Mouse (Mus musculus) stomach, postnatal 0 days (tissue): Measurements from ENCODE around the gene Myo1c. TPM values are rescaled to one million over a fixed set of nuclear protein-coding genes. Genes with fewer than 3 reads are reported as not detected.
A peak's percentile ranks its signal among the peaks of the same experiment; 100 is the strongest.

ENCODE experiments used
- ATAC-seq: fragments of 200-750 bp; cut with Nextera tagmentation; 2 replicates; pipeline ENCODE4 v1.8.0; 2017; ENCODE audit not compliant: low FRiP score, low TSS enrichment
- DNase-seq: peaks from one replicate; pipeline ENCODE4 v3.0.0-alpha.2; 2016; ENCODE audit warnings: low spot score
- H3K27ac ChIP-seq: fragments of 300-500 bp; sonication (generic); replicated peaks from 2 replicates; pipeline ENCODE4 v1.5.1; 2014; ENCODE audit warnings: mild to moderate bottlenecking, control low read depth
- H3K27me3 ChIP-seq: fragments of 300-500 bp; sonication (generic); 2 replicates; pipeline ENCODE4 v1.6.1; 2014; ENCODE audit warnings: low read length; ENCODE audit not compliant: control insufficient read depth, insufficient read depth
- H3K36me3 ChIP-seq: fragments of 300-500 bp; sonication (generic); 2 replicates; pipeline ENCODE4 v1.6.1; 2014; ENCODE audit warnings: low read length, mixed read lengths; ENCODE audit not compliant: control insufficient read depth, insufficient read depth
- H3K4me1 ChIP-seq: fragments of 300-500 bp; sonication (generic); replicated peaks from 2 replicates; pipeline ENCODE4 v1.6.1; 2014; ENCODE audit warnings: antibody characterized with exemption; ENCODE audit not compliant: control insufficient read depth, insufficient read depth
- H3K4me2 ChIP-seq: fragments of 300-500 bp; sonication (generic); replicated peaks from 2 replicates; pipeline ENCODE4 v1.6.1; 2014; ENCODE audit warnings: low read depth, mild to moderate bottlenecking, control low read depth, moderate library complexity
- H3K4me3 ChIP-seq: fragments of 300-500 bp; sonication (generic); 2 replicates; pipeline ENCODE4 v1.5.1; 2014; ENCODE audit warnings: low read depth, low read length, control low read depth
- H3K9ac ChIP-seq: fragments of 300-500 bp; sonication (generic); 2 replicates; pipeline ENCODE4 v1.6.1; 2014; ENCODE audit warnings: mild to moderate bottlenecking, low read length, control low read depth, mixed read lengths
- H3K9me3 ChIP-seq: fragments of 300-500 bp; sonication (generic); 2 replicates; pipeline ENCODE4 v1.6.1; 2016; ENCODE audit warnings: low read length; ENCODE audit not compliant: control insufficient read depth
- CTCF ChIP-seq: IDR thresholded peaks from 2 replicates; pipeline ENCODE4 v1.5.1; 2016; ENCODE audit warnings: antibody characterized with exemption, low read depth, mild to moderate bottlenecking, moderate library complexity
- EP300 ChIP-seq: optimal IDR thresholded peaks from 2 replicates; pipeline ENCODE3; 2016; ENCODE audit warnings: antibody characterized with exemption
- WGBS: fragments of 180-500 bp; shearing (Covaris S2); extraction: QIAGEN DNeasy Blood & Tissue Kit; methylation state at CpG from one replicate; pipeline ENCODE4 v1.1.7; 2014; 5-methylcytosine and 5-hydroxymethylcytosine counted together
- polyA plus RNA-seq: library from polyadenylated mRNA; unstranded; fragments of >200 nt; fragmentation: Nextera tagmentation; extraction: Ambion mirVana; gene quantifications from 2 replicates; pipeline ENCODE4 v1.2.1, GENCODE M21; 2015

Myo1c gene
- polyA plus RNA-seq, 1 experiment from 2014 or later, result 41.9 TPM

DNA sequence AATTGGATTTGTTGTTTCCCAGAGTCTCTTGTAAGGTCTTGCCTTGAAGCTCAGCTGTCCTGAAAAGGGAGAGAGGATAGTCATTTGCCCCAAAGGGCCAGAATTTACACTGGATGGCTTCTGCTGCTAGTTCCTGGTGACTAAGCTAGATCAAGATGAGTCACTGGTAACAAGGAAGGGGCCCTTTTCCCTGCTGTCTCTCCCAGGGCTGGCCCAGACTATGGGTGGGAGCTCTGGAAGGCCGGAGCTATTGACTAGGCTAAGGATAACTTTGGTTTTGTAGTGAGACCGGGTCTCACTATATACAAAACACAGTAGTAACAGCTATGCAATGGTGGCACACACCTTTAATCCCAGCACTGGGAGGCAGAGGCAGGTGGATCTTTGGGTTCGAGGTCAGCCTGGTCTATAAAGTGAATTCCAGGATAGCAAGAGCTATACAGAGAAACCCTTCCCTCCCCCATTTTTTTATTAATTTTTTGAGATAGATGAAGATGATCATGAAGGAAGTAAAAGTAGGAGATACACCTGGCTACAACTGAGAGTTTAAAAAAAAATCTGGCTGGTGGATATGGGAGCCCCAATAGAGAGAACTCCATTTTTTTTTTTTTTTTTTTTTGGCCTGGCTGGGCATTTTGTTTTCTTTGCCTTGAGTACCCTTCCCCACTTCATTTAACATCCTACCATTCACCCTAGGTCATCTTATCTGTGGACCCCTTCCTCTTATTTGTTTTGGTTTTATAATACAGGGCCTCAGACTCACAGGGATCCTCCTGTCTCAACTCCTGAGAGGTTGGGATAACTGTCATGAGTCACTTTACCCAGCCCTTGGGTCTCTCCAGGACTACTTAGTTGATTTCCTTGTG is 27.8 kb downstream of the Myo1c start:
- peak; percentile 56 for ATAC-seq
- DNase-seq, result peak; percentile 43
- H3K27ac ChIP-seq, result peak overlapping the region; percentile 98
- H3K9ac ChIP-seq, result peak overlapping the region; percentile 0; the same call in 1 of the 2 replicates
- TF ChIP-seq CTCF (no peak), EP300 (no peak)
- H3K4me1 ChIP-seq, result no peaks in the 10 kb centered on the region
- 0 out of 2 replicates have a peak, but pooled peaks cover 2% of the 10 kb centered on the region for H3K36me3 ChIP-seq
- 87% methylated on average over 3 of the region's 3 CpGs for WGBS
- peak overlapping the region; percentile 98 for H3K4me3 ChIP-seq
- no peaks in the 10 kb centered on the region for H3K9me3 ChIP-seq
- no peaks in the 10 kb centered on the region for H3K27me3 ChIP-seq
- H3K4me2 ChIP-seq, result peak overlapping the region; percentile 62

DNA sequence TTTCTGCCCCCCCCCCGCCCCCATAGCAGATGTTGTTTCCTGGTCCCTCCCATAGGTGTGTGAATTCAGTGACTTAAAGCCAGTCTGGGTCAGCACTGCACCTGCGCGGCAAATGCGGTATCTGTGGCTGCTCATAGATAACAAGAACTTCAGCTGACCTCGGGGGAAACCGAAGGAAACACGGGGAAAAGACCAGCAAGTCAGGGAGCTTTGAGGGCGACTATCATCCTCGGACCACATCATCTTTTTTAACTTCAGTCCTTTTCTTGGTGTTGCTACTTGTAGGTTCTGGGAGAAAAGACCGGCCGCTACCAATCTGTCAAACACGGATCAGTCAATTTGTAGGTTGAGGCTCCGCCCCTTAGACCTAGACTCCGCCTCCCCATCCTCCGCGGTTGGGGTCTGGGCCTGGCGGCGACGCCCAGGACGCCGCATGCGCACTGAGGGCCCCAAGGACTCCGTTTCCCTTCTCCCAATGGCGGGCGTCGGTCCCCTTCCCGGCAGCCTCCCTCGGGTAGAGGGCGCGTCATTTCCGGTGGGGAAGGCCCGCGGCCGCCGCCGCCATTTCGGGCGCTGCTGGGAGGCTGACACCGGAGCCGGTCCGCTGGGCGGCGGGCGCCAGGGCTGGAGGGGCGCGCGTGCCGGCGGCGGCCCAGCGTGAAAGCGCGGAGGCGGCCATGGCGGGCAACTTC is 28.6 kb downstream of the Myo1c start, which contains the start of gene Crk:
Crk (plus strand) TSS at position 513 of the 692 bp plus-strand sequence.
- no peaks in the 10 kb centered on the region for H3K27me3 ChIP-seq
- peak within 1 kb of the TSS; percentile 64 for H3K4me2 ChIP-seq
- H3K9me3 ChIP-seq, result no peaks in the 10 kb centered on the region
- peak within 1 kb of the TSS; percentile 98 for H3K27ac ChIP-seq
- WGBS, result under 1% methylated on average over 53 of the region's 55 CpGs
- DNase-seq (peak; percentile 99), ATAC-seq (peak; percentile 96)
- H3K4me1 ChIP-seq, result no peaks in the 10 kb centered on the region
- H3K4me3 ChIP-seq, result peak within 1 kb of the TSS; percentile 98
- H3K9ac ChIP-seq, result peak within 1 kb of the TSS; percentile 96
- H3K36me3 ChIP-seq, result no peaks in the 10 kb centered on the region
- TF ChIP-seq CTCF, result no peak
- no peak for TF ChIP-seq EP300

DNA sequence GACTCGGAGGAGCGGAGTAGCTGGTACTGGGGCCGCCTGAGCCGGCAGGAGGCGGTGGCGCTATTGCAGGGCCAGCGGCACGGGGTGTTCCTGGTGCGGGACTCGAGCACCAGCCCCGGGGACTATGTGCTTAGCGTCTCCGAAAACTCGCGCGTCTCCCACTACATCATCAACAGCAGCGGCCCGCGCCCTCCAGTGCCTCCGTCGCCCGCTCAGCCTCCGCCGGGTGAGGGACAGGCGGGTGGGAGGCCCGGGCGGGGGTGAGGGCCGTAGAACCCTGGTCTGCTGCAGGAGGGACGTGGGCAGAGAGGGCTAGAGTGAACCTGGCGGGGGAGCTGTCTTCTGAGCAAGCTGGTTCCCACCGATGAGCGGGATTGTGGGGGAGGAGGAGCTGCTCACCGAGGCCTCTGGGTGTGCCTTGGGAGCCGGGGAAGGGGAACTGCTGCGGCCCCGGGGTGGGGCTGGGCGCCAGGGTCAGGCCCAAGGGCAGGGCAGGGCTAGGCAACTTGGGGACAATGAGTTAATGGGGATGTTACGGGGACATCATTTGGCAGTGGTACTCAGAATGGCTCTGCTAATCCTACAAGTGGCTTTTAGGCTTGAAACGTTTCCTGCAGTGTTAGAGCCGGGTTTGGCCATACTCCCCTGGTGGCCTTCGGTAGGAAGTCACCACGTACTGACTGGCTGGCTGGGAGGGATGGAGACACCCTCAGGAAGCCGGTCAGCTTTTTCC is 29.3 kb downstream of the Myo1c start:
- Histone ChIP-seq H3K9ac (peak overlapping the region; percentile 96), H3K9me3 (no peaks in the 10 kb centered on the region), H3K4me2 (peak overlapping the region; percentile 64), H3K4me1 (no peaks in the 10 kb centered on the region), H3K27me3 (no peaks in the 10 kb centered on the region), H3K27ac (peak overlapping the region; percentile 98), H3K36me3 (no peaks in the 10 kb centered on the region), H3K4me3 (peak overlapping the region; percentile 98)
- WGBS, result under 1% methylated on average over 36 of the region's 43 CpGs
- TF ChIP-seq EP300, result no peak
- peak; percentile 62 for TF ChIP-seq CTCF
- peak; percentile 74 for DNase-seq
- ATAC-seq, result peak; percentile 62

DNA sequence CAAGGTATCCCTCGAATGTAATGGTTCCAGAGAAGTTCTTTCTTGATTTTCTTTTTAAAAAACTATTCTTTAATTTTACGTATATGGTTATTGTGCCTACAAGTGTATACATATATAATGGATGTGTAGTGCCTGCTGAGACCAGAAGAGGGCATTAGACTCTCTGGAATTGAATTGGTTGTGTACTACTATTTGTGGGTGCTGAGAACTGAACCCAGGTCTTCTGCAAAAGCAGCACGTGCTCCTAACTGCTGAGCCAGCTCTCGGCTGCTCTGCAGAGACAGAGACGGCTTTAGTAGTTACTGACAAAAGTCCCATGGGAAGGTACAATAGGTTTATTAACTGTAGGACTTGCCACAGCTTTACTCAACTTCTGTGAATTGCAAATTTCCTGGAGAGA is 34.2 kb downstream of the Myo1c start:
- ATAC-seq, result no peak
- Histone ChIP-seq H3K4me2 (no peak overlapping the region), H3K9me3 (no peaks in the 10 kb centered on the region), H3K4me1 (no peaks in the 10 kb centered on the region), H3K36me3 (no peaks in the 10 kb centered on the region), H3K9ac (no peak overlapping the region), H3K4me3 (no peak overlapping the region), H3K27me3 (no peaks in the 10 kb centered on the region), H3K27ac (no peak overlapping the region)
- WGBS, result 91% methylated on average over 5 of the region's 5 CpGs
- DNase-seq, result no peak
- TF ChIP-seq CTCF (peak; percentile 27; the same call in 1 of the 2 replicates), EP300 (no peak)

DNA sequence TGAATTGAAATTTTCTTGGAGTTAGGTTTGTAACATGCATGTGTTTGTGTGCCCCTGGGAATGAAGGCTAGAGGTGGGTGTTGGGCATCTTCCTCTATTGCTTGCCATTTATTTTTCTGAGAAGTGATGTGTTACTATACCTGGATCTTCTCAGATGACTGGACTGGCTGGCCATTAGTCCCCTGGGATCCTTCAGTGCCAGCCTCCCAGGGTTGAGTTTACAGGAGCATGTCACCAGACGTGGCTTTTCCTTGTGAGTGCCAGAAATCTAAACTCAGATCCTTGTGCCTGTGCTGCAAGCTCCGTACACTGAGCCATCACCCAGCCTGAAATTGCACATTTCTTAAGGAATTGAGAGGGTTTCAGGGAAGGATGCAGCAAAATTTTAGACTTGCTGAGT is 34.7 kb downstream of the Myo1c start:
- TF ChIP-seq EP300 (no peak), CTCF (no peak)
- Histone ChIP-seq H3K27ac (no peak overlapping the region), H3K9ac (no peak overlapping the region), H3K9me3 (no peaks in the 10 kb centered on the region), H3K4me2 (no peak overlapping the region), H3K4me1 (no peaks in the 10 kb centered on the region), H3K27me3 (no peaks in the 10 kb centered on the region), H3K4me3 (no peak overlapping the region), H3K36me3 (no peaks in the 10 kb centered on the region)
- DNase-seq, result no peak
- no peak for ATAC-seq
- WGBS, result 64% methylated on average over 2 of the region's 2 CpGs
